Mouse (Mus musculus): ENCODE results near the gene Theg.
A peak's percentile ranks its signal among the peaks of the same experiment; 100 is the strongest.

Gene Theg

GRCm38 (mm10) chr10:79553691-79554090 is 33.4 kb downstream of the Theg start:
- DNase-seq = no peak

GRCm38 (mm10) chr10:79553176-79553575 is 34.0 kb downstream of the Theg start:
- no peak for DNase-seq

GRCm38 (mm10) chr10:79552531-79552930 is 34.6 kb downstream of the Theg start:
- DNase-seq = no peak

- no peak for DNase-seq
These were observed 36.8 kb downstream of the Theg start for GRCm38 (mm10) chr10:79550366-79550765.

GRCm38 (mm10) chr10:79548971-79549723 is 38.0 kb downstream of the Theg start:
- no peak for DNase-seq

- DNase-seq = no peak
These were observed 38.6 kb downstream of the Theg start for GRCm38 (mm10) chr10:79548546-79548945.

- no peak for DNase-seq
These were observed 39.9 kb downstream of the Theg start for GRCm38 (mm10) chr10:79547148-79547675.

- no peak for DNase-seq
These were observed 40.6 kb downstream of the Theg start for GRCm38 (mm10) chr10:79546483-79546882.

GRCm38 (mm10) chr10:79545891-79546290 is 41.2 kb downstream of the Theg start:
- no peak for DNase-seq

GRCm38 (mm10) chr10:79544631-79545030 is 42.5 kb downstream of the Theg start:
- DNase-seq = no peak

- DNase-seq = no peak
These were observed 43.1 kb downstream of the Theg start for GRCm38 (mm10) chr10:79543884-79544597.

GRCm38 (mm10) chr10:79542171-79542570 is 45.0 kb downstream of the Theg start:
- DNase-seq = no peak

GRCm38 (mm10) chr10:79541522-79541921 is 45.6 kb downstream of the Theg start:
- no peak for DNase-seq

- DNase-seq = no peak
These were observed 46.4 kb downstream of the Theg start for GRCm38 (mm10) chr10:79540746-79541145.

- no peak for DNase-seq
These were observed 47.2 kb downstream of the Theg start for GRCm38 (mm10) chr10:79539701-79540495.

GRCm38 (mm10) chr10:79538873-79539272 is 48.3 kb downstream of the Theg start:
- peak; percentile 27 for DNase-seq

GRCm38 (mm10) chr10:79538323-79538722 is 48.8 kb downstream of the Theg start:
- DNase-seq = no peak

GRCm38 (mm10) chr10:79537781-79538180 is 49.4 kb downstream of the Theg start:
- no peak for DNase-seq

- DNase-seq = no peak
These were observed 49.9 kb downstream of the Theg start for GRCm38 (mm10) chr10:79537271-79537670.

- no peak for DNase-seq
These were observed 50.6 kb downstream of the Theg start for GRCm38 (mm10) chr10:79536461-79537080.

- DNase-seq = no peak
These were observed 51.7 kb downstream of the Theg start for GRCm38 (mm10) chr10:79535431-79535830.

- no peak for DNase-seq
These were observed 52.7 kb downstream of the Theg start for GRCm38 (mm10) chr10:79534426-79534825.

Measured in lung, postnatal 36 days (tissue).